ENCODE assay signal across 14 mouse cellular contexts in the genomic region with DNA sequence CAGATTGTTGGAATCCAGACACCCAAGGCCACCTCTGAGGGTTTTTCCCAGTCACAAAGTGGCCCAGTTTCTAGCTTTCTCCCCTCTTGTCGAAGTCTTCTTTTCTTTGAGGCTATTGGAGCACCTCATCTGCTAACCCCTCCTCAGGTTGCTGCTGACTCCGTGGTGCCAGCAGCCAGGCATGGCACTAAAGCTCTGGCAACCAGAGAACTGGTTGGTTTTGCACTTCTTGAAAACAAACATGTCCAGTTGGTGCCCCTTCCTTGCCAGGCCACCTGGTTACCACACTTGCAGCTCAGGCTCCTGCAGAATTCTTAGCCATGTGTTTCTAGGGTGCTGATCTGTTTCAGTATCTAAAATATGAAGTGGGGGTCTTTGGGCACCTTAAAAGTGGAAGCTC. TPM values are rescaled to one million over a fixed set of nuclear protein-coding genes. Genes with fewer than 3 reads are reported as not detected.
DNase-seq lines count a peak whose midpoint lies in the region; ATAC-seq and TF ChIP-seq lines count a peak whose summit lies in the region.
"Had no signal": no experiment of that assay in that cellular context is flagged by ENCODE, and none has a peak within 500 bp of the region (broad histone marks: within the 10 kb centered on the region; RNA-seq: fewer than 3 reads in every experiment).

No protein-coding gene starts in this region.

- no peak for ATAC-seq in embryonic facial prominence, embryonic 14.5 days (ENCODE audit: low read depth)
- ATAC-seq in limb, embryonic 14.5 days (ENCODE audit: low FRiP score, low read depth), result no peak

- no peak overlapping the region for H3K9ac ChIP-seq in embryonic facial prominence, embryonic 14.5 days (ENCODE audit: low read depth, low read length)
- 0 out of 2 replicates have a peak overlapping the region, but pooled peaks have one; percentile 25 for H3K9ac ChIP-seq in limb, embryonic 14.5 days (ENCODE audit: low read depth, low read length, severe bottlenecking)

- peaks cover 75% of the 10 kb centered on the region for H3K4me1 ChIP-seq in embryonic facial prominence, embryonic 14.5 days (ENCODE audit: control insufficient read depth, insufficient read depth, low read length)
- H3K4me1 ChIP-seq in limb, embryonic 14.5 days (ENCODE audit: control insufficient read depth, insufficient read depth, low read length), result peaks cover 81% of the 10 kb centered on the region

- H3K27ac ChIP-seq in layer of hippocampus, adult 2 months, result peak overlapping the region; percentile 67
- H3K27ac ChIP-seq in embryonic facial prominence, embryonic 14.5 days (replicated peaks; ENCODE audit: low read depth, low read length), result peak overlapping the region; percentile 2; the same call in 1 of the 2 replicates
- H3K27ac ChIP-seq in limb, embryonic 14.5 days (replicated peaks; ENCODE audit: low read depth, low read length), result peak overlapping the region; percentile 79

- no peak for TF ChIP-seq CTCF in layer of hippocampus, adult 2 months (conservative IDR thresholded peaks at IDR 0.05)

- peak; percentile 44 for DNase-seq in gastrocnemius, postnatal 25 days
- no peak for DNase-seq in gastrocnemius, postnatal 10 days
- DNase-seq in layer of hippocampus, adult 2 months (ENCODE audit: low spot score in 2 of 2), result no peak
- DNase-seq in layer of hippocampus, postnatal 10 days (ENCODE audit: low spot score in 2 of 2), result no peak
- no peak for DNase-seq in embryonic facial prominence, embryonic 14.5 days (ENCODE audit: low spot score)
- no peak for DNase-seq in limb, embryonic 14.5 days (ENCODE audit: low spot score)
- no peak for DNase-seq in cerebellum, adult 18-20 months
- no peak for DNase-seq in adrenal gland, postnatal 36 days
- DNase-seq: adrenal gland, postnatal 10 days; B cell, adult 2 months; heart, postnatal 4 days; kidney, adult 9 months; lung, adult 18-20 months; retina, postnatal 1 day had no signal

- H3K27me3 ChIP-seq in embryonic facial prominence, embryonic 14.5 days (replicated peaks; ENCODE audit: control insufficient read depth, insufficient read depth, low read length), result no peaks in the 10 kb centered on the region
- H3K27me3 ChIP-seq in limb, embryonic 14.5 days (ENCODE audit: control insufficient read depth, insufficient read depth, low read length), result no peaks in the 10 kb centered on the region

- H3K9me3 ChIP-seq in embryonic facial prominence, embryonic 14.5 days (ENCODE audit: control insufficient read depth, low read length), result no peaks in the 10 kb centered on the region
- no peaks in the 10 kb centered on the region for H3K9me3 ChIP-seq in limb, embryonic 14.5 days (ENCODE audit: control insufficient read depth, low read length)

- no peak overlapping the region for H3K4me2 ChIP-seq in embryonic facial prominence, embryonic 14.5 days (ENCODE audit: low read depth, low read length)
- no peak overlapping the region for H3K4me2 ChIP-seq in limb, embryonic 14.5 days (replicated peaks; ENCODE audit: low read depth, low read length, severe bottlenecking)

- TF ChIP-seq POLR2A in limb, embryonic 14.5 days (IDR thresholded peaks at IDR 0.05; ENCODE audit: borderline replicate concordance, extremely low read depth, insufficient read depth, insufficient read length), result no peak

- WGBS in embryonic facial prominence, embryonic 14.5 days, result 69% methylated on average over 2 of the region's 2 CpGs
- 76% methylated on average over 2 of the region's 2 CpGs for WGBS in limb, embryonic 14.5 days

- no peak overlapping the region for H3K4me3 ChIP-seq in layer of hippocampus, adult 2 months
- no peak overlapping the region for H3K4me3 ChIP-seq in embryonic facial prominence, embryonic 14.5 days (ENCODE audit: low read depth, low read length)
- no peak overlapping the region for H3K4me3 ChIP-seq in limb, embryonic 14.5 days (replicated peaks; ENCODE audit: low read length)

- H3K36me3 ChIP-seq in embryonic facial prominence, embryonic 14.5 days (ENCODE audit: control insufficient read depth, insufficient read depth, low read length), result peaks cover 18% of the 10 kb centered on the region
- H3K36me3 ChIP-seq in limb, embryonic 14.5 days (ENCODE audit: control insufficient read depth, insufficient read depth, low read length), result peaks cover 28% of the 10 kb centered on the region

RNA-seq across cellular contexts. Expression of a gene that starts 52.8 kb away (rescaled TPM):
- total RNA-seq in gastrocnemius, postnatal 25 days (2021), result 100 to 1,000 TPM; 472 to 500 TPM
- 100 to 1,000 TPM; 576 to 632 TPM for total RNA-seq in gastrocnemius, postnatal 10 days (2021)
- total RNA-seq in layer of hippocampus, adult 2 months (2021), result 100 to 1,000 TPM; 374 to 416 TPM
- total RNA-seq in layer of hippocampus, postnatal 10 days (2021), result 100 to 1,000 TPM; 343 to 381 TPM
- polyA plus RNA-seq in embryonic facial prominence, embryonic 14.5 days (2014; fragmentation: Nextera tagmentation; extraction: Ambion mirVana), result 293 and 299 TPM in 2 replicates
- polyA plus RNA-seq in limb, embryonic 14.5 days (2012; rRNA removed), result 177 and 198 TPM in 2 replicates
- polyA plus RNA-seq in limb, embryonic 14.5 days (2014; fragmentation: Nextera tagmentation; extraction: Ambion mirVana), result 284 TPM in 2 replicates
- total RNA-seq in adrenal gland, postnatal 36 days (2021), result 100 to 1,000 TPM; 379 to 391 TPM

Comparison
In these comparisons a context has a peak if more than half of its experiments do, and no peak if none do; other contexts are left out.
1. H3K27ac ChIP-seq: peak in every context shown above with its lines; median percentile 79 in limb, embryonic 14.5 days; 67 in layer of hippocampus, adult 2 months; 2 in embryonic facial prominence, embryonic 14.5 days.